Mouse (Mus musculus): ENCODE measurements around the gene Nemp1. TPM values are rescaled to one million over a fixed set of nuclear protein-coding genes. Genes with fewer than 3 reads are reported as not detected.
"Not testable (repeated sequence)": the region's sequence is repeated elsewhere in the genome, so short reads cannot be mapped to it uniquely, and the experiment has no call there.

The Nemp1 gene
- polyA plus RNA-seq, 1 experiment from 2014 or later = 9.3 TPM

DNA sequence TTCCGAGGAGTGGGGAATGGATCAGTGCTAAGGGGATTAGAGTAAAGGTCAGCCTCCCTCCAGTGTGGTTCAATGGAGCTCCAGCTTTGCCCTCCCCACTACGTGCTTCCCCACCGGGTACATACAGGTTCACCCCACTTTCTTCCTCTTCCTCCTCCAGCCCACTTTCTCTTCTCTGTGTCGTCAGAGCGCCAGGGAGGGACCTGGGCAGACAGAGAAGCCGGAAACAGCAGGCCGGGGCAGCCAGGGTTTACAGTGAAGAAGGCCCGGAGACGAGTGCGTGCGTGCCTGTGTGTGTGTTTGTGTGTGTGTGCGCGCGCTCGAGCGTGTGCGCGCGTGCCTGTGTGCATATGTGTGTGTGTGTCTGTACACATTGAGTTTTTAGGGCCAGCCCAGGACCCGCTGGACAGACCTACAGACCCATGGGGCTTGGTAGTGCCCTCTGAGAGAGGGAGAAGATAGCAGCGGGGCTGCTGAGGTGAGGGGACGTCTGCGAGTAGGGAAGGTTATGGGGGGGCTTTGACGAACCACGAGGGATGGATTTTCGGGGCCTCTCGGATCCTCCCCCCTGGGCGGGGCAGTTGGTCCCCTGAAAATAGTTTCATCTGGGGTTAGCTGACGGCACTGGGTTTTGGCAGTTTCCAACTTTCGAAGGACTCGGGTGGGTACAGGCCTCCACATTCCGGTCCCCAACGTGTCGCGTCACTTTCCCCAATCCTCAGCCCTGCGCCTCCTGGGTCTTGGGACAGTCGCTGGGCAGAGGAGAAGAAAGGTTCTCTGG is 23.7 kb upstream of the Nemp1 start, which contains the start of gene Stat6:
Stat6 (plus strand) TSS at position 215 of the 781 bp plus-strand sequence.
- Histone ChIP-seq H3K9ac (ENCODE audit: low read depth, low read length) (peak within 1 kb of the TSS; percentile 37), H3K4me3 (ENCODE audit: low read depth, low read length) (peak within 1 kb of the TSS; percentile 24), H3K27ac (ENCODE audit: low read depth, low read length) (peak within 1 kb of the TSS; percentile 47; the same call in 1 of the 2 replicates), H3K27me3 (ENCODE audit: control insufficient read depth, insufficient read depth, low read length) (peaks cover 21% of the 10 kb centered on the region), H3K4me1 (replicated peaks; ENCODE audit: control insufficient read depth, insufficient read depth, low read length) (peaks cover 11% of the 10 kb centered on the region), H3K9me3 (ENCODE audit: control insufficient read depth, low read length) (no peaks in the 10 kb centered on the region), H3K36me3 (ENCODE audit: control insufficient read depth, insufficient read depth, low read length) (no peaks in the 10 kb centered on the region), H3K4me2 (replicated peaks; ENCODE audit: low read depth, low read length) (peak within 1 kb of the TSS; percentile 33)
- 5% methylated on average over 33 of the region's 37 CpGs for WGBS
- DNase-seq (ENCODE audit: low spot score) (peak; percentile 58), ATAC-seq (ENCODE audit: low FRiP score) (peak; percentile 54; the same call in 1 of the 2 replicates)

DNA sequence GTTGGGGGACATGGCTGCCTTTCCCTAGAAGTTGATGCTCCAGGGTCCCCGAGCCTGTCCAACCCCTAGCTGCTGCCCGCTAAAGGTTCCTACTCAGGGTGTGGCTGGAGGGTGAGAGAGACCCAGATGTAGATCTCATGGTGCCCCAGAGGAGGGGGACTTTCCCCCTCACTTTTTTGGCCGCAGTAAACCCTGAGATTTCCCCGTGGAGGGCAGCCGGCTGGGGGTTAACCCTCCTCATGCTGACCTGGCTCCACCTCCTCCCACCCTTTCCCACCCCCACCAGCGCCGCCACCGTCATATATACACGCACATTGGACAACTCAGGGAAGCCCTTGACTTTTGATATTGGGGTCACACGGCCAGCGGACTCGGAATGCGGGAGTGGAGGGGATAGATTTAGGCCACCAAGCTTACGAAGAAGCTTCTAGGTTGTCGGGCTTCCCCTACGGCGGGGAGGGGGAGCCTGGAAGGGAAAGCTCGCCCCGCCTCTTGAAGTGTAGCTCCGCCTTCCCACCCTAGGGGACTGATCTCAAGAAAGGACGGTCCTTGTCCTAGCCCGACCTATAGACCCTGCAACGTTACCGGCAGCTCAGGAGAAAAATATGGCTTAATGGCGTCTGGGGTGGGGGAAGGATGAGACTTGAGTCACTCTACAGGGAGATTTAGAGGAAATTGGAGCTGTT is 23.0 kb upstream of the Nemp1 start:
- H3K9me3 ChIP-seq (ENCODE audit: control insufficient read depth, low read length) = no peaks in the 10 kb centered on the region
- peak; percentile 71 for DNase-seq (ENCODE audit: low spot score)

DNA sequence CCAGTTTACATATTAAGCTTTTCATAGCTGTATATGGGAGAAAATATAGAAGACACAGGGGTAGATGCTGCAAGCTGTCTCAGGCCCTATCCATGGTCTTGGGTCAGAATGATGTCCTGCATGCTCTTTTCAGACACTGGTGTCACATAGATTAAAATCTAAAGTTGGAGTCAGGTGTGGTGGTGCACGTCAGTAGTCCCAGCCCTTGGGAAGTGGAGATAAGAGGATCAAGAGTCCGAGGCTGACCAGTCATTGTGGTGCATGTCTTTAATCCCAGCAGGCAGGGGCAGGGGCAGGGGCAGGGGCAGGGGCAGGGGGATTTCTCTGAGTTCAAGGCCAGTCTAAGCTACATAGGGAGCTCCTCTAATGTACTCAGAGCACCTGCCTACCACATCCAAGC is 20.9 kb upstream of the Nemp1 start:
- H3K4me1 ChIP-seq (replicated peaks; ENCODE audit: control insufficient read depth, insufficient read depth, low read length) = peaks cover 11% of the 10 kb centered on the region
- no peaks in the 10 kb centered on the region for H3K9me3 ChIP-seq (ENCODE audit: control insufficient read depth, low read length)
- no peak overlapping the region for H3K9ac ChIP-seq (ENCODE audit: low read depth, low read length)
- H3K4me2 ChIP-seq (replicated peaks; ENCODE audit: low read depth, low read length) = no peak overlapping the region
- no peak overlapping the region for H3K4me3 ChIP-seq (ENCODE audit: low read depth, low read length)
- 61% methylated on average over 2 of the region's 2 CpGs for WGBS
- H3K36me3 ChIP-seq (ENCODE audit: control insufficient read depth, insufficient read depth, low read length) = no peaks in the 10 kb centered on the region
- DNase-seq (ENCODE audit: low spot score) (no peak), ATAC-seq (ENCODE audit: low FRiP score) (no peak)
- H3K27me3 ChIP-seq (ENCODE audit: control insufficient read depth, insufficient read depth, low read length) = peaks cover 21% of the 10 kb centered on the region
- no peak overlapping the region for H3K27ac ChIP-seq (ENCODE audit: low read depth, low read length)

More for the DNA sequence above, 23.0 kb upstream of the Nemp1 start:
- H3K4me3 ChIP-seq (ENCODE audit: low read depth, low read length) = peak overlapping the region; percentile 24
- no peak overlapping the region for H3K27ac ChIP-seq (ENCODE audit: low read depth, low read length)
- no peaks in the 10 kb centered on the region for H3K36me3 ChIP-seq (ENCODE audit: control insufficient read depth, insufficient read depth, low read length)
- peak overlapping the region; percentile 33 for H3K4me2 ChIP-seq (replicated peaks; ENCODE audit: low read depth, low read length)
- H3K4me1 ChIP-seq (replicated peaks; ENCODE audit: control insufficient read depth, insufficient read depth, low read length) = peaks cover 11% of the 10 kb centered on the region
- H3K27me3 ChIP-seq (ENCODE audit: control insufficient read depth, insufficient read depth, low read length) = peaks cover 21% of the 10 kb centered on the region
- peak overlapping the region; percentile 37; the same call in 1 of the 2 replicates for H3K9ac ChIP-seq (ENCODE audit: low read depth, low read length)
- under 1% methylated on average over 25 of the region's 25 CpGs for WGBS
- ATAC-seq (ENCODE audit: low FRiP score) = 0 out of 2 replicates have a peak, but pooled peaks have one; percentile 44

DNA sequence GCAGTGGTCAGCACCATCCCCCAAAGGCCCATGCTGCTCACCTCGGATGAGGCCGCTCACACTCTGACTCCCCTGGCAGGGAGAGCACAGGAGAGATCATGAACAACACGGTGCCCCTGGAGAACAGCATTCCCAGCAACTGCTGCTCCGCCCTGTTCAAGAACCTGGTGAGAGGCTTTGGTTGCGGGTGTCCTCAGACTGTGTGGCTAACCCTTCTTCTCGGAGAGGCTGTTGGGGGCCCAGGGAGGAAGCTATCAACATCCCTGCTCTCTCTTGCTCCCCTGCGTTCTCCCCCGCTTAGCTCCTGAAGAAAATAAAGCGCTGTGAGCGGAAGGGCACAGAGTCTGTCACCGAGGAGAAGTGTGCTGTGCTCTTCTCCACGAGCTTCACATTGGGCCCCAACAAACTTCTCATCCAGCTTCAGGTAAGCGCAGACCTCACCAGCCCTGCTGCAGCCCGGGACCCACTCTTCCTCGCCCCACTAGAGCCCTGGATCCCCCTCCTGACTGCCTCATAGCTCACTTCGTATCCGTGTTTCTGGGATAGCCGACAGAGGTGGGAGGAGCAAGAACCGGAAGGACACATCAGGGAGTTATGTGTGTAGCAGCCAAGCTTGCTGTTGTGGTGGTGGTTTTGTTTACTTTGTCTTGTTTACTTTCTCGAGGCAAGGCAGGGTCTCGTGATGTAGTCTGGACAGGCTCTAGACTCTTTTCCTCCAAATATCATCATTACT is 13.6 kb upstream of the Nemp1 start:
- H3K9ac ChIP-seq (ENCODE audit: low read depth, low read length) = no peak overlapping the region
- H3K4me3 ChIP-seq (ENCODE audit: low read depth, low read length) = no peak overlapping the region
- H3K9me3 ChIP-seq (ENCODE audit: control insufficient read depth, low read length) = no peaks in the 10 kb centered on the region
- no peak for ATAC-seq (ENCODE audit: low FRiP score)
- H3K4me2 ChIP-seq (replicated peaks; ENCODE audit: low read depth, low read length) = no peak overlapping the region
- no peaks in the 10 kb centered on the region for H3K36me3 ChIP-seq (ENCODE audit: control insufficient read depth, insufficient read depth, low read length)
- H3K27me3 ChIP-seq (ENCODE audit: control insufficient read depth, insufficient read depth, low read length) = no peaks in the 10 kb centered on the region
- no peak overlapping the region for H3K27ac ChIP-seq (ENCODE audit: low read depth, low read length)
- DNase-seq (ENCODE audit: low spot score) = no peak
- WGBS = 54% methylated on average over 21 of the region's 21 CpGs
- H3K4me1 ChIP-seq (replicated peaks; ENCODE audit: control insufficient read depth, insufficient read depth, low read length) = no peaks in the 10 kb centered on the region

DNA sequence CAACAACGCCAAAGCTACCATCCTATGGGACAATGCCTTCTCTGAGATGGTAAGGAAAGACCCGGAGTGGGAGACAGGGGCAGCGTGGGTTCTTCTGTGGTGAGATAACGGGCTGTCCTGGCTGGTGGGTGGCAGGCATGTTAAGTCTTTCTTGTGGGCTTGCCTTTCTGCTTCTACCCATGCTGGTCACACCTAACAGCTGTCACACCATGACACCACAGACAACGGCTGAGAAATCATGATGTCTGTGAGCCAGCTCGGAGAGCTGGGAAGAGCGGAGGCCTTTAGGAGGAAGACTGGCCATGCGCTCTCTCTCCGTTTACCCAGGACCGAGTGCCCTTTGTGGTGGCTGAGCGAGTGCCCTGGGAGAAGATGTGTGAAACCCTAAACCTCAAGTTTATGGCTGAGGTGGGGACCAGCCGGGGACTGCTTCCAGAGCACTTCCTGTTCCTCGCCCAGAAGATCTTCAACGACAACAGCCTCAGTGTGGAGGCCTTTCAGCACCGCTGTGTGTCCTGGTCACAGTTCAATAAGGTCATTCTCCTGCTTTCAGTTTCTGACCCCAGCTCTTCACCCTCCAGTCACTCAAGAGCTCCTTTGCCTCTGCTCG is 11.6 kb upstream of the Nemp1 start:
- Histone ChIP-seq H3K9ac (ENCODE audit: low read depth, low read length) (no peak overlapping the region), H3K9me3 (ENCODE audit: control insufficient read depth, low read length) (no peaks in the 10 kb centered on the region), H3K27ac (ENCODE audit: low read depth, low read length) (no peak overlapping the region), H3K27me3 (ENCODE audit: control insufficient read depth, insufficient read depth, low read length) (0 out of 2 replicates have a peak, but pooled peaks cover 1% of the 10 kb centered on the region), H3K36me3 (ENCODE audit: control insufficient read depth, insufficient read depth, low read length) (no peaks in the 10 kb centered on the region), H3K4me3 (ENCODE audit: low read depth, low read length) (no peak overlapping the region), H3K4me1 (replicated peaks; ENCODE audit: control insufficient read depth, insufficient read depth, low read length) (no peaks in the 10 kb centered on the region), H3K4me2 (replicated peaks; ENCODE audit: low read depth, low read length) (no peak overlapping the region)
- 66% methylated on average over 16 of the region's 16 CpGs for WGBS
- no peak for DNase-seq (ENCODE audit: low spot score)
- no peak for ATAC-seq (ENCODE audit: low FRiP score)

DNA sequence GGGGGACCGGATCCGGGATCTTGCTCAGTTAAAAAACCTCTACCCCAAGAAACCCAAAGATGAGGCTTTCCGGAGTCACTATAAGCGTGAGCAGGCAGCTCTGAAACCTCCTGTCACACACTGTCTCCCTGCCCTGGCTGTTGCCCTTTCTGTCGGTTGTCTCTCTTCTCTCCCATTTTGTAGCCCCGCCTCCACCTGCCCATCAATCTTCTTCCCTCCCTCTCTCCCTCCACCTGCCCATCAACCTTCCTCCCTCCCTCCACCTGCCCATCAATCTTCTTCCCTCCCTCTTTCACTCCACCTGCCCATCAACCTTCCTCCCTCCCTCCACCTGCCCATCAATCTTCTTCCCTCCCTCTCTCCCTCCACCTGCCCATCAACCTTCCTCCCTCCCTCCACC is 9.1 kb upstream of the Nemp1 start:
- not testable (repeated sequence) for H3K36me3 ChIP-seq (ENCODE audit: control insufficient read depth, insufficient read depth, low read length); DNase-seq (ENCODE audit: low spot score); H3K4me3 ChIP-seq (ENCODE audit: low read depth, low read length); H3K4me1 ChIP-seq (replicated peaks; ENCODE audit: control insufficient read depth, insufficient read depth, low read length); ATAC-seq (ENCODE audit: low FRiP score); H3K27ac ChIP-seq (ENCODE audit: low read depth, low read length); H3K9ac ChIP-seq (ENCODE audit: low read depth, low read length); H3K9me3 ChIP-seq (ENCODE audit: control insufficient read depth, low read length); H3K4me2 ChIP-seq (replicated peaks; ENCODE audit: low read depth, low read length)
- H3K27me3 ChIP-seq (ENCODE audit: control insufficient read depth, insufficient read depth, low read length) = peaks cover 22% of the 10 kb centered on the region
- WGBS = 57% methylated on average over 6 of the region's 6 CpGs

DNA sequence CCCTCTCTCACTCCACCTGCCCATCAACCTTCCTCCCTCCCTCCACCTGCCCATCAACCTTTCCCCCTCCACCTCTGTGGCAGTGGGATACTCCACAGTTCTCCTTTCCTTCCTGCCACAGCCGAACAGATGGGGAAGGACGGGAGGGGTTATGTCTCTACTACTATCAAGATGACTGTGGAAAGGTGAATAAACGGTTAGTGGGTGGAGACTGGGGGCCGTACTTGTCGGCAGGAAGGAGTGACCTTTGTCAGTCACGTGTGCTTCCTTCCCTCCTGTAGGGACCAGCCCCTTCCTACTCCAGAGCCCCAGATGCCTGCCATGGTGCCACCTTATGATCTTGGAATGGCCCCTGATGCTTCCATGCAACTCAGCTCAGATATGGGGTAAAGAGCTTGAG is 8.6 kb upstream of the Nemp1 start:
- 28% methylated on average over 6 of the region's 6 CpGs for WGBS
- Histone ChIP-seq H3K4me3 (ENCODE audit: low read depth, low read length) (no peak overlapping the region), H3K9ac (ENCODE audit: low read depth, low read length) (no peak overlapping the region), H3K4me2 (replicated peaks; ENCODE audit: low read depth, low read length) (no peak overlapping the region), H3K36me3 (ENCODE audit: control insufficient read depth, insufficient read depth, low read length) (no peaks in the 10 kb centered on the region), H3K4me1 (replicated peaks; ENCODE audit: control insufficient read depth, insufficient read depth, low read length) (no peaks in the 10 kb centered on the region), H3K27me3 (ENCODE audit: control insufficient read depth, insufficient read depth, low read length) (peaks cover 27% of the 10 kb centered on the region), H3K27ac (ENCODE audit: low read depth, low read length) (no peak overlapping the region), H3K9me3 (ENCODE audit: control insufficient read depth, low read length) (no peaks in the 10 kb centered on the region)
- ATAC-seq (ENCODE audit: low FRiP score) = no peak
- DNase-seq (ENCODE audit: low spot score) = no peak

DNA sequence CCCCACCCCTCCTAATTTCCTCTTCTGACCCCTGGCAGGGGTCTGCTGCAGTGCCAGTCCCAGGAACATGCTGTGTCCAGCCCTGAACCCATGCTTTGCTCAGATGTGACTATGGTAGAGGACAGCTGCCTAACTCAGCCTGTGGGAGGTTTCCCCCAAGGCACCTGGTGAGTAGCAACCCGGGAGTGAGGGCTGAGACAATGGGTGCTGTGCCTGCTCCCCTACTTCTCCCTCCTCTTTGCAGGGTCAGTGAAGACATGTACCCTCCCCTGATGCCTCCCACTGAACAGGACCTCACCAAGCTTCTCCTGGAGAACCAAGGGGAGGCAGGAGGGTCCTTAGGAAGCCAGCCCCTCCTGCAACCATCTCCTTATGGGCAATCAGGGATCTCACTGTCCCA is 7.2 kb upstream of the Nemp1 start:
- Histone ChIP-seq H3K36me3 (ENCODE audit: control insufficient read depth, insufficient read depth, low read length) (no peaks in the 10 kb centered on the region), H3K9me3 (ENCODE audit: control insufficient read depth, low read length) (no peaks in the 10 kb centered on the region), H3K4me1 (replicated peaks; ENCODE audit: control insufficient read depth, insufficient read depth, low read length) (no peaks in the 10 kb centered on the region; the same call in 1 of the 2 replicates), H3K9ac (ENCODE audit: low read depth, low read length) (no peak overlapping the region), H3K27me3 (ENCODE audit: control insufficient read depth, insufficient read depth, low read length) (peaks cover 42% of the 10 kb centered on the region), H3K4me3 (ENCODE audit: low read depth, low read length) (no peak overlapping the region), H3K4me2 (replicated peaks; ENCODE audit: low read depth, low read length) (no peak overlapping the region), H3K27ac (ENCODE audit: low read depth, low read length) (no peak overlapping the region)
- DNase-seq (ENCODE audit: low spot score) (no peak), ATAC-seq (ENCODE audit: low FRiP score) (no peak)
- WGBS = 48% methylated on average over 1 of the region's 1 CpGs

All from hindbrain, embryonic 11.5 days (tissue).